Mouse (Mus musculus) bone marrow, adult 2 months (tissue): ENCODE measurements at regions not wholly inside any gene's neighbourhood (a gene's known extent, or its start where the extent isn't known, plus 50 kb on each side); places are given as distances from the start of the nearest gene placed in this dataset.

Experiments used
- H3K27ac ChIP-seq: fragments of 200-500 bp; 2 replicates; pipeline ENCODE4 v1.5.1; 2012; ENCODE audit warnings: low read depth, mild to moderate bottlenecking, control low read depth, inconsistent platforms, low read length; ENCODE audit not compliant: control insufficient read depth, poor library complexity, insufficient read depth
- H3K4me1 ChIP-seq: fragments of 200-500 bp; 2 replicates; pipeline ENCODE4 v1.6.1; 2011; ENCODE audit warnings: low read length; ENCODE audit not compliant: control insufficient read depth, insufficient read depth
- H3K4me3 ChIP-seq: fragments of 200-500 bp; replicated peaks from 2 replicates; pipeline ENCODE3; 2011; ENCODE audit warnings: mild to moderate bottlenecking, low read depth, low read length, control low read depth; ENCODE audit not compliant: control insufficient read depth
- CTCF ChIP-seq: fragments of 200-500 bp; IDR thresholded peaks from 2 replicates; pipeline ENCODE4 v1.5.1; 2011; ENCODE audit warnings: low read length, control low read depth; ENCODE audit not compliant: control insufficient read depth, insufficient read depth
- POLR2A ChIP-seq: fragments of 200-500 bp; IDR thresholded peaks from 2 replicates; pipeline ENCODE4 v1.6.1; 2011; ENCODE audit warnings: low read depth, mild to moderate bottlenecking, control low read depth, low read length, borderline replicate concordance; ENCODE audit not compliant: control insufficient read depth
- WGBS: fragments of 180-500 bp; shearing (Covaris S2); methylation state at CpG from one replicate; pipeline ENCODE4 v1.1.7; 2018; 5-methylcytosine and 5-hydroxymethylcytosine counted together

DNA sequence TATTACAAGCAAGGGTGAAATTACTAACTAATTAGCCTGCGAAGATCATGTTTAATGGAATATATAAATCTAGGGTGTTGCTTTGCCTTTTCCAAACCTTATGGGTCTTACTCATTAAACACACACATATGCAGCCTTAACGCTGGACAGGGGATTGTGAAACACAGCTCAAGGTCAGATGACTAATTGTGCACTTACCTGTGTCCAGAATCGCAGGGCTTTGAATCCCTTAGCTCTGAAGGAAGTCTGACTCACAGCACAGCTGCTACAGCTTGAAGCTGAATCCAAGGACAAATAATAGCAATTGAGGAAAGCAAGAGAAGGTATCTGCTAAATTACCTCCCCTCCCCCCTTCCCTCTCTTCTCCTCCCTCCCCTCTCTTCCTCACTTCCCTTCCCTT is 173.1 kb upstream of the 1700066M21Rik start:
- Histone ChIP-seq H3K27ac (no peak overlapping the region), H3K4me1 (no peaks in the 10 kb centered on the region), H3K4me3 (no peak overlapping the region)
- 55% methylated on average over 3 of the region's 3 CpGs for WGBS
- no peak for TF ChIP-seq CTCF

DNA sequence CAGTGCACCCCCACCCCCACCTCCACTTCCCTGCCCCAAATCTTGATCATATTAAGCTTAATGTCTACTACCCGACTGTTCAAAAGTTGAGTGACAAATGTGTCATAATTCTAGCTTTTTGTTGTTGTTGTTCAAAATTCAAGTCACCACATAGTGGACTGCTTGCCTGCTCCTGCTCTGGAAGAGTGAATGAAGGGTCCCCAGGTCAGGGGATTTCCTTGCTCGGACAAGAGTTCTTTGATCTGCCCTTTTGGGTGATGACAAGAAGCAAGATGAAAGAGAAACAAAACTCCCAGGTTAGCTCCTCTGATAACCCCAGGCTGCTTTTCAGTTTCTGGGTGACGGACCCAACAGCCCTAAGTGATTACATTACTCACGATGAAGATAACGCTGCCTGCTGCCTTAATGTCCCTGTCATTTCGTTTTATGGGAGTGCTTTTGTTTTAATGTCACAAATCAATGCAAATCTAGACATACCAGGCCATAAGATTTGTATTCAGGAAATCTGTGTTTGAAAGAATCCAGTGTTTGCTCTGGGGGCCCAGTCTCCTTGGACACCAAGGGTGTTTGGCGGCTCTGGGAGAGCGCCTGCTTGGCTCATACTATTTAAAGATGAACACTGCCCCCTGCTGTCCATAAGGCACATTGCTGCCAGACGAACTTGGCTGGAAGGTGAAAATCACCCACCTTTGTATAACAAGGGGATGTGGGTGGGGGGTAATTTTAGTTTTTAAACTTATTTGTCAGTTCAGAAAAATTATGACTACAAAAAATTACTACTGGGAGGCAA is 172.0 kb upstream of the 1700066M21Rik start:
- H3K27ac ChIP-seq = no peak overlapping the region
- peak; percentile 63 for TF ChIP-seq CTCF
- TF ChIP-seq POLR2A = no peak
- 17% methylated on average over 9 of the region's 9 CpGs for WGBS

DNA sequence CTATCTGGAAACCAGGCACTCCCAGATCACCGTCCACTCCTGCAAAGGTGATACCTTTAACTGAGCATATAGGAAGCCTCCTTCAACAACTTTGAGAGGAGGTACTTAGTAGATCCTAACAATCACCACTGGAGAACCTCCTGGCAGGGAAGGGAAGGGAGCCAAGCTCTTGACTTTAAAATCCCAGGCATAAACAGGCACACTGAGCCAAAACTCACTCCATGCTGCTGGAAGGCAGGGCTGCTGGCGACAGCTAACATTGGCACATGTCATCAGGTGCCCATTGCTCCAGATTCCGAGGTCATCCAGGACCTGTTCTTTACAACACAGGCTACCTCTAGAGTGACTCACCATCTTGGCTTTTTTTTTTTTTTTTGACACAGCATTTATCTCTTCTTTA is 170.9 kb upstream of the 1700066M21Rik start:
- Histone ChIP-seq H3K4me3 (no peak overlapping the region), H3K4me1 (no peaks in the 10 kb centered on the region), H3K27ac (no peak overlapping the region)
- TF ChIP-seq POLR2A = no peak
- no peak for TF ChIP-seq CTCF
- WGBS = 64% methylated on average over 3 of the region's 3 CpGs

More for the DNA sequence above, 172.0 kb upstream of the 1700066M21Rik start:
- Histone ChIP-seq H3K4me1 (no peaks in the 10 kb centered on the region), H3K4me3 (no peak overlapping the region)

DNA sequence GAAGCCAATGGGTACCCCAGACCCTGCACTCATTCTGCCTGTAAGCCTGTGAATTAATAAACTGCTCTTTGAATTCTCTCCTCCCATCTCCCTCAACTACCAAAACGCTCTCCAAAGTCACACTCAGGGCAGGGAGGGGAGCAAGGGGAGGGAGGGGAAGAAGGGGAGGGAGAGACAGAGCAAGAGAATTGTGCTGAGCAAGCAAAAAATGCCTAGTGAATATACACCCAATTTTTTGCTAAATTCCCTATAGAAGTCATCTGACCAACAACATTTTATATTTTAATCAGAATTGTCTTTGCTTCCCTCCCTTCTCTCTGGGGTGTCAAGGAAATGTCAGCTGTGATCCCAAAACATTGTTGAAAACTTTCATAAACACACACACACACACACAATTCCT is 170.5 kb upstream of the 1700066M21Rik start:
- no peak overlapping the region for H3K4me3 ChIP-seq
- TF ChIP-seq POLR2A = no peak
- TF ChIP-seq CTCF = no peak
- H3K27ac ChIP-seq = no peak overlapping the region
- WGBS = 26% methylated on average over 1 of the region's 1 CpGs
- H3K4me1 ChIP-seq = no peaks in the 10 kb centered on the region

DNA sequence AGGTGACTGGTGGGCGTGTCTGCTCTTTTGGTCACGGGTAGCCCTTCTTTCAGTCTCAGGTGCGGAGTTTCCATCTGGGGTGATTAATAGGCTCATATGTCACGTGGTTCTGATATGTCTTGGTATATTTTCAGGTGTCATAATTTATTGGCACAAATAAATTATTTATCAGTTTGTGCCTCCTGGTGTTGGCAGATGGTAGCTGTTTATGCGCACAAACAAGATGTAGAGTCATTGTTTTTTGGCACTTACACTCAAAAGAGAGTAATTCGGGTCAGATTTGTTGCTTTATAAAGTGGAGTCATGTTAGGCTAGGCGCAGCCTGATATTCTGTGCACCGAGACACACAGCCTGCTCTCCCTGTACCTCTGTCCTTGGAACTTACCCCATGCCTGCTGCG is 169.0 kb upstream of the 1700066M21Rik start:
- Histone ChIP-seq H3K27ac (no peak overlapping the region), H3K4me1 (no peaks in the 10 kb centered on the region), H3K4me3 (no peak overlapping the region)
- 73% methylated on average over 9 of the region's 9 CpGs for WGBS
- TF ChIP-seq CTCF = no peak
- no peak for TF ChIP-seq POLR2A

DNA sequence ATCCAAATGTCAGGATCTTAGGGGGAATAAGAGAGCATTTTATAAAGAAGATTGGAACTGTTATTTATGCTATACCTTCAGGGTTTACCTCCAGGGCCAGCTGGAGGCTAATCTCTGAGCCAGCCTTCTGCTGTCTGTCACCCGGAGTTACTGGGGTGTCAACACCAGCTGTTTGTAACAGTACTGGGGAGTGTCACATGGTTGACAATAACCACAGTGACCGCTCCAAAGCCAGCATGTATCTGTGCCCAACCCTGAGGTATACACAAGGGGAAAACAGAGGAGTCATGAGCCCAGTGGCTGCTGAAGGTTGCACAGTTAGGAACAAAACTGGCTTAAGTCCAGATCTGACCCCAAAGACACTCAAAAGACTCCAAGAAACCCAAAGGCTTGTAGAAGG is 168.1 kb upstream of the 1700066M21Rik start:
- no peaks in the 10 kb centered on the region for H3K4me1 ChIP-seq
- no peak overlapping the region for H3K27ac ChIP-seq
- WGBS = 68% methylated on average over 2 of the region's 2 CpGs
- TF ChIP-seq POLR2A (no peak), CTCF (no peak)
- H3K4me3 ChIP-seq = no peak overlapping the region

DNA sequence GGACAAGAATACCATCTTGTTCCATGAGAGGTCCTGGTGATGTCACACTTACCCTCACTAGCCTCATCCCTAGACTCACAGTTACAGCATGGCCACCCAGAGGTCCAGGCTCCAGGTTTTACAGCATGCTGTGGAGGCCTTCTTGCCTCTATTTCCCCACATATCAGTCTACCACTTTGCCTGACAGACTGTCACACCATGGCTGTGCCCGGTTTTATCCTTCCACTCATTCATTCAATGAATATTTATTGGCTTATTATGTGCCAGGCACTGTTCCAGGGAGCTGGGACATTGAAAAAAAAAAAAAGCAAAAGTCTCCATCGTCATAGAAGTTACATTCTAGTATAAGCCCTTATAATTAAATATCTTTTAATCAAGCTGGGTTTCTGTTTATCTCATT is 166.4 kb upstream of the 1700066M21Rik start:
- WGBS = 57% methylated on average over 2 of the region's 2 CpGs
- Histone ChIP-seq H3K4me1 (no peaks in the 10 kb centered on the region), H3K27ac (no peak overlapping the region), H3K4me3 (no peak overlapping the region)
- no peak for TF ChIP-seq CTCF
- no peak for TF ChIP-seq POLR2A

DNA sequence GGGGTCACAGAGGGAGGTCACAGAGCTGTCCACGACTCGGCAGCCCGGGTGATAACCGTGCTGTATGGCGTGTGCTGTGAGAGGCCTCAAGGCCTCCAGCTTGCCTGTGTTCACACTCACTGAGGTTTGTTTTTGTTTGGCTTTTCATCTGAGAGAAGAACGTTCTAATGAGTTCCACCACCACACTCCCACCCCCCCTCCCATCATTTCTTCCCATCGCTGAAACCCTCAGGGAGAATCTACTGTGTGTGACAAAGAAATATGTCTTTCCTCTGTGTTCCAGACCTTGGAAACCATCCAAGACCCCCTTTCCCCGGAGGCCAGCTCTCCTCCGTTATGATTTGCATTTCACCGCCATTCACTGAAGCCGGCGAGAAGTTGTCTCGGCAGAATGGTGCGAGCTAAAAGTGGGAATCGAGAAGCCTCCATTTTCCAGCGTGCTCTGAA is 164.0 kb upstream of the 1700066M21Rik start:
- Histone ChIP-seq H3K4me1 (no peaks in the 10 kb centered on the region), H3K27ac (no peak overlapping the region), H3K4me3 (no peak overlapping the region)
- no peak for TF ChIP-seq CTCF
- no peak for TF ChIP-seq POLR2A
- 80% methylated on average over 16 of the region's 16 CpGs for WGBS

DNA sequence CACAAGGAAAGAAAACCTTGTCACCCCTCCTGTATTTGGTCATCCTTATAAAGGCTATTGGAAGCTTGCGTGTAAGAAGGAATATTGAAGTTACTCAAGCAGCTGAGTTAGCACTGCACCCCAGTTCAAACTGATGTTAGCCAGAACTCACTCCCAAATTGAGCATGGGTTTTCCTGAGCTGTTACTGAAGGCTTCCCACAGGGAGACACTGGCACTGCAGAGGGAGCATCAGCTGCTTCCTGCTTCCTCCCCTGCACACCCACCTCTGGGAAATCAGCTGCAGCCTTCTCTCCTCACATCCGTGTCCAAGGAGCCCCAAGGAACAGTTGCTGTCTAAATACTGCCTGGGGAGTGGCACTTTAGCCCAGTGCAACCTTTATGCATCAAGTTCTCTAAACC is 163.2 kb upstream of the 1700066M21Rik start:
- H3K4me1 ChIP-seq = no peaks in the 10 kb centered on the region
- TF ChIP-seq POLR2A (no peak), CTCF (no peak)
- H3K27ac ChIP-seq = no peak overlapping the region
- H3K4me3 ChIP-seq = no peak overlapping the region
- WGBS = 55% methylated on average over 2 of the region's 2 CpGs
